9 mouse cellular contexts compared by ENCODE assay signal in the genomic region with DNA sequence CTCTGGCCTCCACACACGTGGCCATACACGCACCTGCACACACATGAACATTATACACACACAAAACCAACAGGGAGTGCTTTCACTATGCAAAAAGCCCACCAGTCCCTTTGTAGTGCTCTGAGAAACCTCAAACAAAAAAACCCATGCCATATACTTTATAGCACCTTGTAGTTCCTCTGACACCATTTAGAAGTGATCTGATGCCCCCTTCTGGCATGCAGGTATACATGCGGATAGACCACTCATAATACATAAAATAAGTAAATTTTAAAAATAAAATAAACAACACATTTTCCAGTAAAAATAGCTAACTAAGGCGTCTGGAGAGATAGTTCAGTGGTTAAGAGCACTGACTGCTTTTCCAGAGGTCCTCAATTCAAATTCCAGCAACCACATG. TPM values are rescaled to one million over a fixed set of nuclear protein-coding genes. Genes with fewer than 3 reads are reported as not detected.
DNase-seq lines count a peak whose midpoint lies in the region; ATAC-seq and TF ChIP-seq lines count a peak whose summit lies in the region.
"Had no signal": no experiment of that assay in that cellular context is flagged by ENCODE, and none has a peak within 500 bp of the region (broad histone marks: within the 10 kb centered on the region; RNA-seq: fewer than 3 reads in every experiment).

No protein-coding gene starts in this region.

- H3K27me3 ChIP-seq in hindbrain, postnatal 0 days (ENCODE audit: insufficient read depth, low read length): no peaks in the 10 kb centered on the region
- no peaks in the 10 kb centered on the region for H3K27me3 ChIP-seq in hindbrain, embryonic 10.5 days (ENCODE audit: insufficient read depth, poor library complexity, severe bottlenecking)

- no peak overlapping the region for H3K4me3 ChIP-seq in hindbrain, postnatal 0 days (ENCODE audit: low read length)
- no peak overlapping the region for H3K4me3 ChIP-seq in hindbrain, embryonic 10.5 days

- H3K9ac ChIP-seq in hindbrain, postnatal 0 days (replicated peaks; ENCODE audit: low read length): no peak overlapping the region

- peak; percentile 49 for TF ChIP-seq CTCF in hindbrain, postnatal 0 days (IDR thresholded peaks at IDR 0.05; ENCODE audit: low read depth)

- H3K36me3 ChIP-seq in hindbrain, postnatal 0 days (ENCODE audit: insufficient read depth, low read length): peaks cover 57% of the 10 kb centered on the region
- H3K36me3 ChIP-seq in hindbrain, embryonic 10.5 days: peaks cover 76% of the 10 kb centered on the region

- H3K27ac ChIP-seq in hindbrain, postnatal 0 days: no peak overlapping the region
- H3K27ac ChIP-seq in hindbrain, embryonic 10.5 days: no peak overlapping the region

- no peak overlapping the region for H3K4me2 ChIP-seq in hindbrain, postnatal 0 days (ENCODE audit: low read depth, low read length)

- peak; percentile 48 for DNase-seq in hindbrain, postnatal 0 days (ENCODE audit: low spot score)
- DNase-seq in hindbrain, embryonic 10.5 days (ENCODE audit: low spot score): no peak
- peak; percentile 43 for DNase-seq in lung, postnatal 36 days
- DNase-seq in ovary, adult 18-20 months (ENCODE audit: low spot score): no peak
- DNase-seq in ovary, postnatal 10 days (ENCODE audit: low spot score): no peak
- DNase-seq in urinary bladder, postnatal 25 days (ENCODE audit: low spot score): no peak

- H3K4me1 ChIP-seq in hindbrain, postnatal 0 days (ENCODE audit: insufficient read depth, low read length): peaks cover 6% of the 10 kb centered on the region; the same call in 1 of the 2 replicates
- H3K4me1 ChIP-seq in hindbrain, embryonic 10.5 days (replicated peaks): peaks cover 8% of the 10 kb centered on the region

- no peak for ATAC-seq in hindbrain, postnatal 0 days
- ATAC-seq in CD4-positive, CD25-positive, alpha-beta regulatory T cell, adult 4 months: peak; percentile 34
- ATAC-seq in common myeloid progenitor, adult 5-6 weeks (replicated peaks; ENCODE audit: low read depth, poor library complexity, severe bottlenecking): peak; percentile 64
- ATAC-seq: intestine, embryonic 16.5 days had no signal

- WGBS in hindbrain, postnatal 0 days: 72% methylated on average over 4 of the region's 4 CpGs
- 80% methylated on average over 4 of the region's 4 CpGs for WGBS in hindbrain, embryonic 10.5 days

- no peaks in the 10 kb centered on the region for H3K9me3 ChIP-seq in hindbrain, postnatal 0 days (ENCODE audit: low read length)
- H3K9me3 ChIP-seq in hindbrain, embryonic 10.5 days: no peaks in the 10 kb centered on the region

RNA-seq across cellular contexts. Expression of a gene that starts 4.3 kb away (rescaled TPM):
- 41.6 and 53.2 TPM in 2 replicates for total RNA-seq in hindbrain, postnatal 0 days (2014; rRNA removed)
- 39.3 and 39.9 TPM in 2 replicates for polyA plus RNA-seq in hindbrain, postnatal 0 days (2015; fragmentation: Nextera tagmentation; extraction: Ambion mirVana)
- 30.9 and 34.8 TPM in 2 replicates for polyA plus RNA-seq in hindbrain, embryonic 10.5 days (2016; fragmentation: Nextera tagmentation; extraction: Ambion mirVana)
- 10 to 100 TPM; 55.6 to 86.7 TPM for polyA plus RNA-seq in CD4-positive, CD25-positive, alpha-beta regulatory T cell, adult 4 months (2017; shearing (Covaris generic))
- 16.9 and 18.6 TPM in 2 replicates for total RNA-seq in common myeloid progenitor, adult 5-6 weeks (2017)

RNA-seq across cellular contexts. Expression of a gene that starts 13.2 kb away (rescaled TPM):
- 38.7 and 38.8 TPM in 2 replicates for total RNA-seq in hindbrain, postnatal 0 days (2014; rRNA removed)
- polyA plus RNA-seq in hindbrain, postnatal 0 days (2015; fragmentation: Nextera tagmentation; extraction: Ambion mirVana): 64.3 and 67.3 TPM in 2 replicates
- 155 and 184 TPM in 2 replicates for polyA plus RNA-seq in hindbrain, embryonic 10.5 days (2016; fragmentation: Nextera tagmentation; extraction: Ambion mirVana)
- polyA plus RNA-seq in CD4-positive, CD25-positive, alpha-beta regulatory T cell, adult 4 months (2017; shearing (Covaris generic)): 10 to 100 TPM; 23.7 to 24.0 TPM
- 71.4 and 73.7 TPM in 2 replicates for total RNA-seq in common myeloid progenitor, adult 5-6 weeks (2017)

RNA-seq across cellular contexts. Expression of a gene that starts 22.1 kb away (rescaled TPM):
- total RNA-seq in hindbrain, postnatal 0 days (2014; rRNA removed): 60.6 and 95.7 TPM in 2 replicates
- 15.5 and 17.4 TPM in 2 replicates for polyA plus RNA-seq in hindbrain, postnatal 0 days (2015; fragmentation: Nextera tagmentation; extraction: Ambion mirVana)
- 35.8 and 39.4 TPM in 2 replicates for polyA plus RNA-seq in hindbrain, embryonic 10.5 days (2016; fragmentation: Nextera tagmentation; extraction: Ambion mirVana)
- 10 to 100 TPM; 13.6 to 18.3 TPM for polyA plus RNA-seq in CD4-positive, CD25-positive, alpha-beta regulatory T cell, adult 4 months (2017; shearing (Covaris generic))
- 90.4 and 99.1 TPM in 2 replicates for total RNA-seq in common myeloid progenitor, adult 5-6 weeks (2017)

RNA-seq across cellular contexts. Expression of a gene that starts 22.7 kb away (rescaled TPM):
- total RNA-seq in hindbrain, postnatal 0 days (2014; rRNA removed): 272 and 314 TPM in 2 replicates
- 123 and 136 TPM in 2 replicates for polyA plus RNA-seq in hindbrain, postnatal 0 days (2015; fragmentation: Nextera tagmentation; extraction: Ambion mirVana)
- polyA plus RNA-seq in hindbrain, embryonic 10.5 days (2016; fragmentation: Nextera tagmentation; extraction: Ambion mirVana): 548 and 554 TPM in 2 replicates
- 10 to 100 TPM; 11.3 to 14.7 TPM for polyA plus RNA-seq in CD4-positive, CD25-positive, alpha-beta regulatory T cell, adult 4 months (2017; shearing (Covaris generic))
- 286 and 311 TPM in 2 replicates for total RNA-seq in common myeloid progenitor, adult 5-6 weeks (2017)

RNA-seq across cellular contexts. Expression of a gene that starts 31.4 kb away (rescaled TPM):
- total RNA-seq in hindbrain, postnatal 0 days (2014; rRNA removed): 16.4 and 24.6 TPM in 2 replicates
- polyA plus RNA-seq in hindbrain, postnatal 0 days (2015; fragmentation: Nextera tagmentation; extraction: Ambion mirVana): 30.9 and 34.9 TPM in 2 replicates
- 46.2 and 46.7 TPM in 2 replicates for polyA plus RNA-seq in hindbrain, embryonic 10.5 days (2016; fragmentation: Nextera tagmentation; extraction: Ambion mirVana)
- polyA plus RNA-seq in CD4-positive, CD25-positive, alpha-beta regulatory T cell, adult 4 months (2017; shearing (Covaris generic)): 10 to 100 TPM; 15.7 to 16.0 TPM
- total RNA-seq in common myeloid progenitor, adult 5-6 weeks (2017): 10.6 and 14.2 TPM in 2 replicates

Comparison
In these comparisons a context has a peak if more than half of its experiments do, and no peak if none do; other contexts are left out.
1. DNase-seq: peak in hindbrain, postnatal 0 days (single experiment) and lung, postnatal 36 days (single experiment); none in hindbrain, embryonic 10.5 days (single experiment), ovary, adult 18-20 months (single experiment), ovary, postnatal 10 days (single experiment) and urinary bladder, postnatal 25 days (single experiment).